Mouse (Mus musculus): ENCODE measurements at regions not wholly inside any gene's neighbourhood (a gene's known extent, or its start where the extent isn't known, plus 50 kb on each side); places are given as distances from the start of the nearest gene placed in this dataset.

GRCm38 (mm10) chr15:56136420-56136970 is 1340.9 kb downstream of the Slc22a22 start:
- no peak for DNase-seq

GRCm38 (mm10) chr15:56128029-56128428 is 1349.4 kb downstream of the Slc22a22 start:
- DNase-seq: no peak

GRCm38 (mm10) chr15:56119287-56120065 is 1357.9 kb downstream of the Slc22a22 start:
- DNase-seq: no peak

- DNase-seq: no peak
Measured at GRCm38 (mm10) chr15:56108313-56108712, 1369.1 kb downstream of the Slc22a22 start.

DNA sequence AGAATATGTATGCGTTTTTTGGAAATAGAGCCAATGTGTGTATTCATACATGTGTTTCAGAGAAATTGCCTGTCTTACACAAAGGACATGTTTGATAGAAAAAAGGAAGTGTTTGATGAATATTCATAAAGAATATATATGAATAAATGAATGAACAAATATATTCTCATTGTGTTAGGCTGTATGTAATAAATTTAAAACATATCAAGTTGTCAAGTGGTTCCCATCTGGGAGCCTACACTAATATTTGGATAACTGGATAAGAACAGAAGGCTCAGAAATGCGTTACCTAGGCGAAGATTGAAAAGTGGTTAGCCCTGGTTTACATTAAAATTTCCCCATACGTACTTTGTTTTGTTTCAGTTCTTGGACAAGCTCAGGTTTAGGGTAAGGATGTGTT is 1369.7 kb downstream of the Slc22a22 start:
- DNase-seq: no peak

GRCm38 (mm10) chr15:56100133-56100735 is 1377.2 kb downstream of the Slc22a22 start:
- DNase-seq: no peak

DNA sequence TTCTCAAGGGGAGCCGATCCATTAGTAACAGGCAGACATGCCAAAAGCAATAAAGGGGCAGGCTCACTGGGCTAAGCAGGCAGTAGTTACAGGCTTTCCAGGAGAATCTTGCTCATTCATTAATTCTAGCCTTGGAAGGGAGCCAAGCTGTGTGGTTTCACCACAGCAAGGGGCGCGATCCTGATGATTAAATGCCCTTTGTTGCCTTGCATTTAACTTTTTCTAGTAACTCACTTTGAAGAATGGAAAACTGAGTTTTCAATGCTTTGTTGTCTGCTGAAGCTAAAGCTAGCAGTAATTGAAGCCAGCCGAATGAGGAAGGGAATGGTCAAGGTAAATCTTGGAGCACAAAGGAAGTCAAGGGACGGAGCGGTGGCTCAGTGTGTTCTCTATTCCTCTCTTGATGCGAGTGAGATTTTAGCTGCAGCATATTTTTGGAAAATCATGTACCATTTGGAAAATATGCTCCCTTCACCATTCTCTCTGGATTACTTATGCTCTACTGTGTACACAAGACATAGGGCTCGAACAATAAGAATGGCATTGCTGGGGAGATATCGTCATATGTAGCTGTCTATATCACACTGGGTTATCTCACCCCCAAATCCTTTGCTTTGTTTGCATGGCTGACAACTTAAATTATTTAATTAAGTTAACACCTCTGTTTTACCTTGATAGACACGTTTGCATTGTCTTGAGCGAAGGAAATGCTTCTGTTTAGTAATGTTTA is 1399.4 kb downstream of the Slc22a22 start:
- no peak for DNase-seq

GRCm38 (mm10) chr15:56077081-56077480 is 1400.3 kb downstream of the Slc22a22 start:
- DNase-seq: no peak

GRCm38 (mm10) chr15:56076680-56077079 is 1400.7 kb downstream of the Slc22a22 start:
- DNase-seq: no peak

DNA sequence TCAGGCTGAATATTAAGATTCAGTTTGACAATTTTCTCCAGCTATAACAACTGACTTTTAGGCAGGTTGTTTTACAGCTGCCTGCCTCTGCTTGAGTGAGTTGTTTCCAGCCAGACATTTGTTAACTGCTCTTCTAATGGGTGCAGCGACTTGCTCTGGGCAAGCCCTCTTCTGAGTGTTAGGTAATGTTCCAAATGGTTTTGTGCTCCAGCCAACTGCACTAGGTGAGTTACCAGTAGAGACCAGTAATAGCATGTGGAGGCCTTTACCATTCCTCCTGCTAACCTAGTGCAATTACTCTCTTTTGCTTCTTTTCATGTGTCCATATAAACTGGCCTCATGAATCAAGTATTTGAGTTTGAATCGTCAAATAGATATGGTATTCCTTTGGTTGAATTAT is 1407.9 kb downstream of the Slc22a22 start:
- no peak for DNase-seq

GRCm38 (mm10) chr15:56067214-56067613 is 1410.2 kb downstream of the Slc22a22 start:
- DNase-seq: no peak

DNA sequence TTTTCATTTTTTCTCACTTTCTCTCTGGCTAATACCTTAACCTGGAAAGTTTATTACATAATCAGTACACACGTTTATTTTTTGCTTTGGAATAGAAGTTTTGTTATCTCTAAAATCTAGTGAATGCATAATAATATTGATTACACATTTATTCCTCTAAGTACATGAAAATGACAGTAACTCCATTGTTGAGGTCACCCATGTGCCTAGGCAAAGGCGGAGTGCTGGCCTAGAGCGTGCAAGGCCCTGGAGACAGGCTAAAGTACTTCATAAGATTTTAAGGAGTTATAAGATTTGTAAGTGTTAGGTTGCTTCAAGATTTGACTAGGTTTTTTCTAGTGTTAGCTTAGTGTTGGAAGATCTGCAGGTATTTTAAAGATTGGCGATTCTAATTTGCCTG is 1410.9 kb downstream of the Slc22a22 start:
- no peak for DNase-seq

DNA sequence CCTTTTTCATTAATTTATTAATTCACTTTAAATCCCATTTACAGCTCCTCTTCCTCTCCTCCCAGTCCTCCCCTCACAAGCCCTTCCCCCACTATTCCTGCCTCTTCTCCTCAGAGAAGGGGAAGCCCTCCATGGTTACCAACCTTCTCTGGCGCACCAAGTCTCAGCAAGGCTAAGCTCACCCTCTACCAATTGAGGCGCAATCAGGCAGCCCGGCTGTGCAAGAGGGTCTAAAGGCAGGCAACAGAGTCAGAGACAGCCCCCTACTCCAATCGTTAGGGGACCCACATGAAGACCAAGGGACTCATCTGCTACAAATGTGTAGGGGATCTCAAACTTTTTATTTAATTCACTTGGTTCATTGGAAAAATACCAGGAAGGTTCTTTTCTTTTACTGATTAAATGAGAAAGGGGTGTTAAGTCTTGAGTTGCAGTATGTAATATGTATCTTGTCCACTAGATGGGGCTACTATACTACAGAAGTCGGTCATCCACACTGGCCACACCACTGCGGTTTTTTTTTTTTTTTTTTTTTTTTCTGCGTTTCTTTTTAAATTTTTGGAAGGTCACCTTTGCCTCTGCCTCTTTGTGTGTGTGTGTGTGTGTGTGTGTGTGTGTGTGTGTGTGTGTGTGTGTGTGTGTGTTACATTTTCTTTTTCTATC is 1411.4 kb downstream of the Slc22a22 start:
- DNase-seq: no peak

DNA sequence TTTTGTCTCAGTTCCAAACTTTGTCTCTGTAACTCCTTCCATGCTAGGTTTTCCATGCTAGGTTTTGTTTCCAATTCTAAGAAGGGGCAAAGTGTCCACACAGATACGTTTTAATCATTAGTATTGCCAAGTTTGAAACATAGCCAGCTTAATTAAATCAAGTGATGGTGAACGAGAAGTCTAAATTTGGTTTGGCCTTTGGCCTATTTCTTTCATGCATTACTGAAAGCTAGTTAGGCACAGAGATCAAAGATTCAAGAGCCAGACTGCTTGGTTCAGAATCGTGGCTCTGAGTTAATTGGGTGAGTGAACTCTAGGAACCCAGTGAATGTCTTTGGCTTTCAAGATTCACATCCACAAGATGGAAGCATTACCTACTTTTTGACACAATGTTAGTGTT is 1414.8 kb downstream of the Slc22a22 start:
- DNase-seq: no peak

DNA sequence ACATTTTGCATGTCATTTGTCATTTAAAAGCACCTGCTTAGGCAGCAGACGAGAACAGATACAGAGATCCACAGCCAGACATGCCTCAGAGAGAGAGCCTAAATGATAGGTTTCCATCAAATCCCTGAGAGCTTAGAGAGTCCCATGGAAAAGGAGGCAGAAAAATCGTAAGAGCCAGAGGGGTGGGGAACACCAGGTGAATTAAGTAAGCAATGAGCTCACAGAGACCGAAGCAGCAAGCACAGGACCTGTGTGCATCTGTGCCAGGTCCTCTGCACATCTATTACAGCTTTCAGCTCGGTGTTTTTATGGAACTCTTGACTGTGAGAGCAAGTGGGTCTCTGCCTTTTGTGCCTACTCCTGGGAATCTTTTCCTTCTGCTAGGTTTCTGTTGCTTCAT is 1416.1 kb downstream of the Slc22a22 start:
- no peak for DNase-seq

DNA sequence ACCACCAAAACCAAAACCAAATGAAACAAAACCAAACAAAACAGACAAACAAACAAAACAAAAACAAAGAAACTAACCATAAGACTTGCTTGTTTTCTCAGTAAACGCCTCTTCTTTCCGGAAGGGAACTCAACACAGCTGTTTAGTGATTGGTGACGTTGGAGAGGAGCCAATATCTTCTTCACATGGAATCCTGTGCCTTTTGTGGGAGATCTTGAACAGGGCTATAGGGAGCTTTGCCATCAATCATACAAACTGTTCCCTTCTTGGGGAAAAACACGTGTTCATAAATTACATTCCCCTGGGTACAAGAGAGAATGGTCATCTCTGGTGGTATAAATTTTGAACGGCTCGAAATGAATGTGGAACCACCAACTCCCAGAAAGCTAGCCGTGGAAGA is 1426.7 kb downstream of the Slc22a22 start:
- no peak for DNase-seq

DNA sequence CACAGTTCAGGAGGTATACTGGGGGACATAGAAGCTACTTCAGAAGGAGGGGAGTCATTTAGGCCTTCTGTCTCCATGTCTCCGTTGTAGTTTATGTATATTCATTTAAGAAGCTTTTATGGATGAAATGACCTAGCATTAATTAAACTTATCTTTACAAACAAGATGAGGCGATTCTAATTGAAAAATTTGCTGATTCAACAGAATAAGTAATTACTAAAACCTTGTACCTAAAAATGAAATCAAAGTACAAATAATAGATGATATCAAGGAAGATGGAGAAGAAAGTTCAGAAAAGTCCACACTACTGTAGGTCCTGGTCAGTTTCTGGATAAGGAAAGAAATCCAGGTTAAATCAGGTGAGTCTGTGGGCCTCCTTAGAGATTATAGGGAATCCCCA is 1429.6 kb downstream of the Slc22a22 start:
- no peak for DNase-seq

GRCm38 (mm10) chr15:56046679-56047532 is 1430.5 kb downstream of the Slc22a22 start:
- DNase-seq: no peak

- no peak for DNase-seq
Measured at GRCm38 (mm10) chr15:56045510-56046245, 1431.7 kb downstream of the Slc22a22 start.

DNA sequence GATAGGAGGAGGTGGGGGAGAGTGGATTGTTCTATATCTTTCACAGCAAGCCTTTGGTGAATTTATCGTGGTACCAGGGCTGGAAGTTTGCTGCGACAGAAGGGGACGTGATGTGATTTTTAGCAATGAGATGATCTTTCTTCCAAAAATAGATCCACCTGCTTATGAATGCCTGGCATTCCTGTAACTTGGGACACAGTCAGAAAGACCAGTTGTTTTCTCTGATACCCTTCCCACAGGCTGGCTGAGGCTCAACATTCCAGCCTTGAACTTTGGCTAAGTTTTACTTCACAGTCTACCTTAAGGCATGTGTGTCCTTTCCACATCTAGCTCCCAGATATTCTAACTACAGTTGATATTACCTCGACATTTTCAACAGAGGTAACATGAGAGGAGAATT is 1434.1 kb downstream of the Slc22a22 start:
- DNase-seq: no peak

GRCm38 (mm10) chr15:56042449-56042848 is 1435.0 kb downstream of the Slc22a22 start:
- no peak for DNase-seq
